Mouse (Mus musculus) olfactory bulb, adult 2 months (tissue): ENCODE measurements at regions not wholly inside any gene's neighbourhood (a gene's known extent, or its start where the extent isn't known, plus 50 kb on each side); places are given as distances from the start of the nearest gene placed in this dataset.
A peak's percentile ranks its signal among the peaks of the same experiment; 100 is the strongest.

Source experiments
- H3K27ac ChIP-seq: fragments of 200-500 bp; 2 replicates; pipeline ENCODE4 v1.5.1; 2012; ENCODE audit warnings: low read depth, low read length; ENCODE audit not compliant: insufficient read depth
- H3K4me1 ChIP-seq: fragments of 200-500 bp; 2 replicates; pipeline ENCODE4 v1.6.1; 2012; ENCODE audit warnings: low read length; ENCODE audit not compliant: control insufficient read depth, insufficient read depth
- H3K4me3 ChIP-seq: fragments of 200-500 bp; 2 replicates; pipeline ENCODE4 v1.5.1; 2012; ENCODE audit warnings: mild to moderate bottlenecking, low read depth, low read length, moderate library complexity; ENCODE audit not compliant: insufficient read depth
- CTCF ChIP-seq: fragments of 200-500 bp; IDR thresholded peaks from 2 replicates; pipeline ENCODE4 v1.5.1; 2012; ENCODE audit warnings: low read depth, mild to moderate bottlenecking, low read length, moderate library complexity; ENCODE audit not compliant: insufficient read depth
- POLR2A ChIP-seq: fragments of 200-500 bp; IDR thresholded peaks from 2 replicates; pipeline ENCODE4 v1.6.1; 2012; ENCODE audit warnings: mild to moderate bottlenecking, low read depth, low read length, moderate library complexity; ENCODE audit not compliant: insufficient read depth
- WGBS: fragments of 180-500 bp; shearing (Covaris S2); methylation state at CpG from one replicate; pipeline ENCODE4 v1.1.7; 2018; 5-methylcytosine and 5-hydroxymethylcytosine counted together

DNA sequence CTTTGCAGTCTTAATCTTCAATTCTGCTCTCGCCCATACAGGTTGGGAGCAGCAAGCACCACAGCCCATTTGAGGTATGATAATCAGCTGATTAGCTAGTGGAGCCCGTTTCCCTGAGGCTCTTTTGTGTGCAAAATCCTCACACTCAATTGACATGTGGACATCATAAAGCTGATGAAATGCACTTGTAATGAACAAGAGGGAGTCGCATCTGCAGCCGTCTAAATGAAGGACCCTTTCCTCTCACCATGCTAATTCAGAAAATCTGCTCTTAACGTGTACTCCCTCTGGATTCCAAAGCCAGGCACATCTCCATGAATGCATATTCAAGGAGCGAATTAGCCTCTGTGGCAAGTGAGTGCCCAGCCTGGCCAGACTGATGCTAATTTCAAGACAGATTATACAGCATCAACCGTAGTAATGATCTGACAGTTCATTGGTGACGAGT lies 219.0 kb upstream of the Atp5g3 start:
- 49% methylated on average over 8 of the region's 8 CpGs for WGBS
- Histone ChIP-seq H3K27ac (no peak overlapping the region), H3K4me1 (peaks cover 2% of the 10 kb centered on the region; the same call in 1 of the 2 replicates), H3K4me3 (no peak overlapping the region)
- TF ChIP-seq CTCF (no peak), POLR2A (no peak)

GRCm38 (mm10) chr2:74128782-74129538 lies 217.8 kb upstream of the Atp5g3 start:
- H3K4me3 ChIP-seq = peak overlapping the region; percentile 45
- TF ChIP-seq POLR2A (no peak), CTCF (no peak)
- 0 out of 2 replicates have a peak overlapping the region, but pooled peaks have one; percentile 30 for H3K27ac ChIP-seq
- WGBS = 3% methylated on average over 14 of the region's 14 CpGs
- peaks cover 2% of the 10 kb centered on the region; the same call in 1 of the 2 replicates for H3K4me1 ChIP-seq

GRCm38 (mm10) chr2:74127136-74127535 lies 216.0 kb upstream of the Atp5g3 start:
- TF ChIP-seq CTCF (no peak), POLR2A (no peak)
- no peak overlapping the region for H3K27ac ChIP-seq
- 99% methylated on average over 4 of the region's 4 CpGs for WGBS
- no peak overlapping the region for H3K4me3 ChIP-seq
- peaks cover 2% of the 10 kb centered on the region; the same call in 1 of the 2 replicates for H3K4me1 ChIP-seq

GRCm38 (mm10) chr2:74124252-74124651 lies 213.1 kb upstream of the Atp5g3 start:
- 92% methylated on average over 2 of the region's 2 CpGs for WGBS
- no peak overlapping the region for H3K27ac ChIP-seq
- TF ChIP-seq CTCF (no peak), POLR2A (no peak)

GRCm38 (mm10) chr2:74123360-74124074 lies 212.4 kb upstream of the Atp5g3 start:
- Histone ChIP-seq H3K4me1 (peaks cover 7% of the 10 kb centered on the region), H3K4me3 (no peak overlapping the region), H3K27ac (no peak overlapping the region)
- TF ChIP-seq POLR2A (no peak), CTCF (no peak)
- WGBS = 65% methylated on average over 6 of the region's 6 CpGs

More at GRCm38 (mm10) chr2:74124252-74124651, 213.1 kb upstream of the Atp5g3 start:
- no peak overlapping the region for H3K4me3 ChIP-seq
- H3K4me1 ChIP-seq = peaks cover 6% of the 10 kb centered on the region

GRCm38 (mm10) chr2:74122937-74123336 lies 211.8 kb upstream of the Atp5g3 start:
- Histone ChIP-seq H3K4me1 (peaks cover 7% of the 10 kb centered on the region), H3K27ac (no peak overlapping the region)
- 79% methylated on average over 2 of the region's 2 CpGs for WGBS

DNA sequence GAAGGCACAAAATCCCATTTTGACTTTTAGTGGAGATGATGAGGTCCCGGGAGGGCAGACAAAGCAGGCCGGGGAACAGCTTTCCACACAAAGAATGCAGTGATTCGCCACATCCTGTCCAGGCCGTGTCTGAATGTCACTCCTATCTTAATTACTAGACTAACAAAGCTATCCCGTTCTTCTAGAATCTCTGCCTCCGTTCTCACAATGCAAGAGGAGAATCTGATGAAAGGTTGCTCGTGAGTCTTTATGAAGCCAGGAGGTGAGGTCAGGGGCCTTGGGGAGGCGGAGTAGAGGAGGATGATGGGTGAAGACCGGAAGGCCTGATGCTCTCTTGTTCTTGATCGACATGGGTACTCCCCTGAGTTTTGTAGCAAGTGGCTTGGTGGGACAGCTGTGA lies 208.9 kb upstream of the Atp5g3 start:
- Histone ChIP-seq H3K27ac (no peak overlapping the region), H3K4me1 (peaks cover 7% of the 10 kb centered on the region), H3K4me3 (no peak overlapping the region)
- TF ChIP-seq POLR2A = no peak
- TF ChIP-seq CTCF = no peak
- WGBS = 59% methylated on average over 10 of the region's 10 CpGs

More at GRCm38 (mm10) chr2:74122937-74123336, 211.8 kb upstream of the Atp5g3 start:
- H3K4me3 ChIP-seq = no peak overlapping the region
- TF ChIP-seq POLR2A (no peak), CTCF (no peak)

DNA sequence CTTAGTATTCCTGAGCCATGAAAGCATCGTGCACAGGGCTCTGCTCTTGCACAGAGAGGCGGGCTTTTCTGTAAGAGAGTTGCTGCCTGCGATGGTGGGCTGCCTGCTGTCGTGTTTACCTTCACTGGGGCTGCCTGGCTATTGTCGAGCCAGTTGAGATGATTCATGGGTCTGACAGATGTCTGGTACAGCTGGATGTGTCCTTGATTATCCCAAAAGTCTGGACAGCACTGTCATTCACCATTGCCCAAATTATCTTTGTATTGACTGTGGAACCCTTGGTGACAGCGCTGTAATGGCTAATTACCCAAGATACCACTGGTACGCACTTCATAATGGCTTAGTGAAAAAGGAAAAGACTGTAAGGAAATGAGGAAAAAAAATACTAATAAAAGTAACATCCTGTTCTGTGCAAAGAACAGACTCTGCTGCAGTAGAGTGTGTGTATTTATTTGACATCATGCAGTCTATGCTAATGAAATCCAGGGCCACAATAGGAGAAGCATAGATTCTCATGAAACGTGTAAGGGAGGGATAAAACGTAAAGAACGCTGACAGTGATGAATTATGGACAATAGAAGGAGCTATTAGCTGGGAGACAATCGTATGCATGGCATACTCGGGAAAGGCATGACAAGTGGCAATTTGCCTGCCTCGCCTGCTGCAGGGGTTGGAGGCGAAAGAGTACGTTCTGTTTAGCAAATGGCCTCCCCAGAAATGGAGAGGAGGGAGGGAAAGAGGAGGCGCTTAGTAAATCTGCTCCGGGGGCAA lies 208.2 kb upstream of the Atp5g3 start:
- no peak for TF ChIP-seq POLR2A
- no peak for TF ChIP-seq CTCF
- Histone ChIP-seq H3K27ac (0 out of 2 replicates have a peak overlapping the region, but pooled peaks have one; percentile 6), H3K4me1 (peaks cover 7% of the 10 kb centered on the region), H3K4me3 (no peak overlapping the region)
- 36% methylated on average over 17 of the region's 17 CpGs for WGBS
